ENCODE assay signal across 7 mouse cellular contexts in the genomic region with DNA sequence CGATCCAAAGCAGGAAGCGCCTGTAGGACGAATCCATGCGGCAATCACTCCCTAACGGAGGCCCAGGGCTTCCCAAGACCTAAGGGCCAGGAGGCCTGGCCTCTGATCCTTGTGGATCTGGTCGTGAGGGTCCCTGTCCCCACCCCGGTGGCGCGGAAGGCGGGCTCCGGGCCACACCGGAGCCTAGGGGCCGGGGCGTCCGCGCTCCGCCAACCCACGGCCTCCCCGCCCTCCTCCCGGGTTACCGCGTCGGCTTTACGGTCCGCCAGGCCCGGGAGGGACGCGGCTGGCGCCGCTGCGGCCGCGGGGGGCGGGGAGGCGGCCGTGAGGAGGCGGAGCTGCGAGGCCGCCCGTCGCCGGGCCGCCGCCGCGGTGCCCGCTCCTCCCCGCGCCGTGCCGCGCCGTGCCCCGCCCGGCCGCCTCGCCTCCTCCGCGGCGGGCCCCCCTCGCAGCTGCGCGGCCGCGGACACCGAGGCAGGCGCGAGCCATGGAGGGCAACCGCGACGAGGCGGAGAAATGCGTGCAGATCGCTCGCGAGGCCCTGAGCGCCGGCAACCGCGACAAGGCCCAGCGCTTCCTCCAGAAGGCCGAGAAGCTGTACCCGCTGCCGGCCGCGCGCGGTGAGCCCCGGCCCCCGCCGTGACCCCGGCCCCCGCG. TPM values are rescaled to one million over a fixed set of nuclear protein-coding genes. Genes with fewer than 3 reads are reported as not detected.
DNase-seq lines count a peak whose midpoint lies in the region; ATAC-seq and TF ChIP-seq lines count a peak whose summit lies in the region.

A gene (plus strand): TSS at position 239 of the 657 bp plus-strand sequence.

- no peaks in the 10 kb centered on the region for H3K27me3 ChIP-seq in embryonic facial prominence, embryonic 12.5 days
- H3K27me3 ChIP-seq in kidney, adult 2 months (replicated peaks; ENCODE audit: control insufficient read depth, insufficient read depth, low read length), result no peaks in the 10 kb centered on the region
- no peaks in the 10 kb centered on the region for H3K27me3 ChIP-seq in limb, embryonic 14.5 days (ENCODE audit: control insufficient read depth, insufficient read depth, low read length)
- no peaks in the 10 kb centered on the region for H3K27me3 ChIP-seq in midbrain, embryonic 15.5 days (replicated peaks)

- WGBS in embryonic facial prominence, embryonic 12.5 days, result under 1% methylated on average over 62 of the region's 94 CpGs
- 2% methylated on average over 93 of the region's 94 CpGs for WGBS in kidney, adult 2 months
- 0% methylated on average over 24 of the region's 94 CpGs for WGBS in limb, embryonic 14.5 days
- WGBS in midbrain, embryonic 15.5 days, result under 1% methylated on average over 77 of the region's 94 CpGs

- peaks cover 12% of the 10 kb centered on the region; the same call in 1 of the 2 replicates for H3K4me1 ChIP-seq in embryonic facial prominence, embryonic 12.5 days
- H3K4me1 ChIP-seq in kidney, adult 2 months (ENCODE audit: control insufficient read depth, insufficient read depth, low read length), result no peaks in the 10 kb centered on the region; the same call in 1 of the 2 replicates
- H3K4me1 ChIP-seq in limb, embryonic 14.5 days (ENCODE audit: control insufficient read depth, insufficient read depth, low read length), result peaks cover 8% of the 10 kb centered on the region
- H3K4me1 ChIP-seq in midbrain, embryonic 15.5 days, result peaks cover 25% of the 10 kb centered on the region

- peak within 1 kb of the TSS; percentile 83 for H3K4me2 ChIP-seq in embryonic facial prominence, embryonic 12.5 days (replicated peaks)
- peak within 1 kb of the TSS; percentile 74 for H3K4me2 ChIP-seq in limb, embryonic 14.5 days (replicated peaks; ENCODE audit: low read depth, low read length, severe bottlenecking)
- peak within 1 kb of the TSS; percentile 74 for H3K4me2 ChIP-seq in midbrain, embryonic 15.5 days

- peak within 1 kb of the TSS; percentile 95 for H3K9ac ChIP-seq in embryonic facial prominence, embryonic 12.5 days
- peak within 1 kb of the TSS; percentile 98 for H3K9ac ChIP-seq in limb, embryonic 14.5 days (ENCODE audit: low read depth, low read length, severe bottlenecking)
- H3K9ac ChIP-seq in midbrain, embryonic 15.5 days, result peak within 1 kb of the TSS; percentile 97

- peak within 1 kb of the TSS; percentile 99 for H3K27ac ChIP-seq in embryonic facial prominence, embryonic 12.5 days
- peak within 1 kb of the TSS; percentile 84 for H3K27ac ChIP-seq in kidney, adult 2 months (ENCODE audit: insufficient read depth, low read depth, low read length)
- peak within 1 kb of the TSS; percentile 98 for H3K27ac ChIP-seq in limb, embryonic 14.5 days (replicated peaks; ENCODE audit: low read depth, low read length)
- H3K27ac ChIP-seq in midbrain, embryonic 15.5 days, result peak within 1 kb of the TSS; percentile 96

- no peaks in the 10 kb centered on the region for H3K36me3 ChIP-seq in embryonic facial prominence, embryonic 12.5 days
- H3K36me3 ChIP-seq in kidney, adult 2 months (ENCODE audit: control insufficient read depth, insufficient read depth, low read length), result no peaks in the 10 kb centered on the region
- H3K36me3 ChIP-seq in limb, embryonic 14.5 days (ENCODE audit: control insufficient read depth, insufficient read depth, low read length), result peaks cover 8% of the 10 kb centered on the region
- 0 out of 2 replicates have a peak, but pooled peaks cover 3% of the 10 kb centered on the region for H3K36me3 ChIP-seq in midbrain, embryonic 15.5 days (replicated peaks)

- peak; percentile 12; the same call in 1 of the 2 replicates for ATAC-seq in embryonic facial prominence, embryonic 12.5 days (ENCODE audit: insufficient number of reproducible peaks, insufficient read depth, low FRiP score, low TSS enrichment)
- ATAC-seq in limb, embryonic 14.5 days (ENCODE audit: low FRiP score, low read depth), result peak; percentile 21; the same call in 1 of the 2 replicates
- ATAC-seq in midbrain, embryonic 15.5 days (replicated peaks), result peak; percentile 7

- H3K9me3 ChIP-seq in embryonic facial prominence, embryonic 12.5 days, result no peaks in the 10 kb centered on the region
- H3K9me3 ChIP-seq in limb, embryonic 14.5 days (ENCODE audit: control insufficient read depth, low read length), result no peaks in the 10 kb centered on the region
- no peaks in the 10 kb centered on the region for H3K9me3 ChIP-seq in midbrain, embryonic 15.5 days

- peak; percentile 82 to 90 for DNase-seq in adrenal gland, postnatal 36 days
- DNase-seq in heart, adult 18-20 months, result peak; percentile 66 to 74
- DNase-seq in kidney, adult 2 months, result peak; percentile 69
- DNase-seq in limb, embryonic 14.5 days (ENCODE audit: low spot score), result peak; percentile 36
- DNase-seq in spleen, adult 18-20 months, result peak; percentile 42 to 61

- no peak for TF ChIP-seq CTCF in kidney, adult 2 months (conservative IDR thresholded peaks at IDR 0.05; ENCODE audit: insufficient read depth, insufficient read length, low read depth, low read length)

- no peak for TF ChIP-seq POLR2A in kidney, adult 2 months (IDR thresholded peaks at IDR 0.05; ENCODE audit: low read depth, low read length)
- TF ChIP-seq POLR2A in limb, embryonic 14.5 days (IDR thresholded peaks at IDR 0.05; ENCODE audit: borderline replicate concordance, extremely low read depth, insufficient read depth, insufficient read length), result 0 out of 2 replicates have a peak, but pooled peaks have one; percentile 62

- H3K4me3 ChIP-seq in embryonic facial prominence, embryonic 12.5 days, result peak within 1 kb of the TSS; percentile 65
- peak within 1 kb of the TSS; percentile 91 for H3K4me3 ChIP-seq in kidney, adult 2 months (ENCODE audit: insufficient read depth, low read depth, low read length)
- peak within 1 kb of the TSS; percentile 67 for H3K4me3 ChIP-seq in limb, embryonic 14.5 days (replicated peaks; ENCODE audit: low read length)
- peak within 1 kb of the TSS; percentile 72 for H3K4me3 ChIP-seq in midbrain, embryonic 15.5 days

RNA-seq across cellular contexts. Expression of the gene that starts here (rescaled TPM):
- 10 to 100 TPM; 20.6 to 21.1 TPM for total RNA-seq in adrenal gland, postnatal 36 days (2021)
- polyA plus RNA-seq in embryonic facial prominence, embryonic 12.5 days (2016; fragmentation: Nextera tagmentation; extraction: Ambion mirVana), result 12.0 and 12.3 TPM in 2 replicates
- total RNA-seq in heart, adult 18-20 months (2021), result 10 to 100 TPM; 11.5 to 12.4 TPM
- 5.4 and 6.2 TPM in 2 replicates for polyA plus RNA-seq in kidney, adult 2 months (2012; rRNA removed)
- 7.4 and 9.1 TPM in 2 replicates for polyA plus RNA-seq in limb, embryonic 14.5 days (2012; rRNA removed)
- 11.9 and 12.9 TPM in 2 replicates for polyA plus RNA-seq in limb, embryonic 14.5 days (2014; fragmentation: Nextera tagmentation; extraction: Ambion mirVana)
- 15.8 and 16.7 TPM in 2 replicates for polyA plus RNA-seq in midbrain, embryonic 15.5 days (2015; fragmentation: Nextera tagmentation; extraction: Ambion mirVana)

Comparison
In these comparisons a context has a peak if more than half of its experiments do, and no peak if none do; other contexts are left out.
1. Peak in every context shown above with its lines: DNase-seq, ATAC-seq, H3K4me3 ChIP-seq and H3K27ac ChIP-seq.
2. DNase-seq: peak in every context shown above with its lines; median percentile 86 in adrenal gland, postnatal 36 days; 70 in heart, adult 18-20 months; 69 in kidney, adult 2 months; 52 in spleen, adult 18-20 months; 36 in limb, embryonic 14.5 days.